Mouse (Mus musculus) mesoderm, embryonic 11.5 days (tissue): ENCODE data around the gene Snph.

Source experiments
- DNase-seq: peaks from one replicate; pipeline ENCODE4 v3.0.0-alpha.2; 2012; ENCODE audit warnings: low read depth, low spot score

The Snph gene

GRCm38 (mm10) chr2:151602106-151602505, 30.3 kb downstream of the Snph start:
- DNase-seq: no peak

- no peak for DNase-seq
Measured at GRCm38 (mm10) chr2:151598068-151598467, 34.3 kb downstream of the Snph start.

- DNase-seq: no peak
Measured at GRCm38 (mm10) chr2:151587306-151587705, 45.1 kb downstream of the Snph start.

GRCm38 (mm10) chr2:151586807-151587206, 45.6 kb downstream of the Snph start:
- no peak for DNase-seq

- no peak for DNase-seq
Measured at GRCm38 (mm10) chr2:151585934-151586333, 46.5 kb downstream of the Snph start.

GRCm38 (mm10) chr2:151580945-151581344, 51.4 kb downstream of the Snph start:
- no peak for DNase-seq

- DNase-seq: no peak
Measured at GRCm38 (mm10) chr2:151579183-151579582, 53.2 kb downstream of the Snph start.

GRCm38 (mm10) chr2:151575699-151576389, 56.5 kb downstream of the Snph start:
- DNase-seq: peak; percentile 88

GRCm38 (mm10) chr2:151575119-151575698, 57.2 kb downstream of the Snph start:
- peak; percentile 56 for DNase-seq

GRCm38 (mm10) chr2:151574607-151575006, 57.8 kb downstream of the Snph start:
- DNase-seq: no peak

- no peak for DNase-seq
Measured at GRCm38 (mm10) chr2:151573667-151574066, 58.7 kb downstream of the Snph start.

- no peak for DNase-seq
Measured at GRCm38 (mm10) chr2:151571873-151572700, 60.3 kb downstream of the Snph start, which contains the start of gene Sdcbp2. Gene Sdcbp2, plus strand, starts transcription at chr2:151572622.

- DNase-seq: no peak
Measured at GRCm38 (mm10) chr2:151569452-151569851, 62.9 kb downstream of the Snph start.

GRCm38 (mm10) chr2:151566856-151567255, 65.5 kb downstream of the Snph start:
- DNase-seq: no peak

- no peak for DNase-seq
Measured at GRCm38 (mm10) chr2:151564986-151565385, 67.4 kb downstream of the Snph start.

GRCm38 (mm10) chr2:151564006-151564405, 68.4 kb downstream of the Snph start:
- no peak for DNase-seq

GRCm38 (mm10) chr2:151562930-151563921, 69.2 kb downstream of the Snph start:
- DNase-seq: no peak

GRCm38 (mm10) chr2:151549615-151550121, 82.7 kb downstream of the Snph start:
- no peak for DNase-seq

GRCm38 (mm10) chr2:151546571-151546970, 85.8 kb downstream of the Snph start:
- no peak for DNase-seq

GRCm38 (mm10) chr2:151544673-151545072, 87.7 kb downstream of the Snph start:
- no peak for DNase-seq
